Comparison of ENCODE assay signal across 17 mouse cellular contexts in genomic region chr9:114549117-114549516, GRCm38 (mm10). TPM values are rescaled to one million over a fixed set of nuclear protein-coding genes. Genes with fewer than 3 reads are reported as not detected.
DNase-seq lines count a peak whose midpoint lies in the region; ATAC-seq lines count a peak whose summit lies in the region.
"Had no signal": no experiment of that assay in that cellular context is flagged by ENCODE, and none has a peak within 500 bp of the region (broad histone marks: within the 10 kb centered on the region; RNA-seq: fewer than 3 reads in every experiment).

No protein-coding gene starts in this region.

- peak overlapping the region; percentile 63 for H3K27ac ChIP-seq in liver, embryonic 11.5 days (ENCODE audit: low read depth, low read length)
- peak overlapping the region; percentile 78 for H3K27ac ChIP-seq in limb, embryonic 10.5 days
- H3K27ac ChIP-seq: embryonic facial prominence, embryonic 13.5 days; forebrain, embryonic 15.5 days had no signal

- DNase-seq in embryo, embryonic 10 days (ENCODE audit: low spot score) = peak; percentile 78
- DNase-seq in embryo, embryonic 9.5 days (ENCODE audit: extremely low spot score) = no peak
- no peak for DNase-seq in liver, embryonic 11.5 days (ENCODE audit: low spot score)
- DNase-seq in liver = no peak
- DNase-seq in ES-CJ7 (ENCODE audit: low read depth, low spot score) = peak; percentile 92
- DNase-seq in limb, embryonic 10.5 days (ENCODE audit: low spot score) = no peak
- no peak for DNase-seq in testis, postnatal 14 days (ENCODE audit: low spot score)
- no peak for DNase-seq in kidney, postnatal 10 days
- DNase-seq: adrenal gland, postnatal 10 days; cerebellum, adult 9-10 months; gastrocnemius, postnatal 10 days; heart, postnatal 36 days; right cerebral cortex, postnatal 4 days; thymus, postnatal 4 days had no signal

- no peaks in the 10 kb centered on the region for H3K27me3 ChIP-seq in liver, embryonic 11.5 days (replicated peaks; ENCODE audit: control insufficient read depth, insufficient read depth, low read length)
- H3K27me3 ChIP-seq in limb, embryonic 10.5 days (ENCODE audit: low read depth, poor library complexity, severe bottlenecking) = no peaks in the 10 kb centered on the region
- H3K27me3 ChIP-seq: CH12.LX; embryonic facial prominence, embryonic 13.5 days had no signal

- H3K9ac ChIP-seq in liver, embryonic 11.5 days (ENCODE audit: low read depth, low read length) = no peak overlapping the region
- H3K9ac ChIP-seq: embryonic facial prominence, embryonic 13.5 days; forebrain, embryonic 15.5 days had no signal

- H3K36me3 ChIP-seq in liver, embryonic 11.5 days (ENCODE audit: control insufficient read depth, insufficient read depth, low read length) = no peaks in the 10 kb centered on the region
- H3K36me3 ChIP-seq in limb, embryonic 10.5 days = peaks cover 25% of the 10 kb centered on the region
- H3K36me3 ChIP-seq: embryonic facial prominence, embryonic 13.5 days; forebrain, embryonic 15.5 days had no signal

- no peaks in the 10 kb centered on the region for H3K9me3 ChIP-seq in liver, embryonic 11.5 days (ENCODE audit: control insufficient read depth, low read length)
- H3K9me3 ChIP-seq in limb, embryonic 10.5 days (replicated peaks) = 0 out of 2 replicates have a peak, but pooled peaks cover 1% of the 10 kb centered on the region
- H3K9me3 ChIP-seq: embryonic facial prominence, embryonic 13.5 days; forebrain, embryonic 15.5 days had no signal

- peak overlapping the region; percentile 45 for H3K4me2 ChIP-seq in liver, embryonic 11.5 days
- H3K4me2 ChIP-seq: embryonic facial prominence, embryonic 13.5 days; forebrain, embryonic 15.5 days had no signal

- 55% methylated on average over 5 of the region's 5 CpGs for WGBS in liver, embryonic 11.5 days
- WGBS in limb, embryonic 10.5 days = 25% methylated on average over 5 of the region's 5 CpGs

- H3K4me3 ChIP-seq in liver, embryonic 11.5 days (ENCODE audit: low read depth, low read length) = no peak overlapping the region
- H3K4me3 ChIP-seq in limb, embryonic 10.5 days = peak overlapping the region; percentile 21; the same call in 1 of the 2 replicates
- H3K4me3 ChIP-seq: embryonic facial prominence, embryonic 13.5 days; forebrain, embryonic 15.5 days had no signal

- peaks cover 44% of the 10 kb centered on the region for H3K4me1 ChIP-seq in liver, embryonic 11.5 days (replicated peaks; ENCODE audit: control insufficient read depth, insufficient read depth, low read length)
- H3K4me1 ChIP-seq in limb, embryonic 10.5 days = peaks cover 79% of the 10 kb centered on the region

- ATAC-seq in liver, embryonic 11.5 days (replicated peaks; ENCODE audit: low FRiP score) = no peak
- ATAC-seq: forebrain, embryonic 15.5 days had no signal

RNA-seq across cellular contexts. Expression of gene Trim71, which starts 15.1 kb away (rescaled TPM):
- 2.6 and 3.1 TPM in 2 replicates for polyA plus RNA-seq in liver, embryonic 11.5 days (2014; fragmentation: Nextera tagmentation; extraction: Ambion mirVana)
- 6.2 and 11.5 TPM in 2 replicates for polyA plus RNA-seq in limb, embryonic 10.5 days (2016; fragmentation: Nextera tagmentation; extraction: Ambion mirVana)

RNA-seq across cellular contexts. Expression of gene C130032M10Rik, which starts 33.6 kb away (rescaled TPM):
- polyA plus RNA-seq in liver, embryonic 11.5 days (2014; fragmentation: Nextera tagmentation; extraction: Ambion mirVana) = 0.30 TPM in 1 of 2 replicates, not detected in the other
- polyA plus RNA-seq in limb, embryonic 10.5 days (2016; fragmentation: Nextera tagmentation; extraction: Ambion mirVana) = 1.5 and 1.6 TPM in 2 replicates
- polyA plus RNA-seq: forebrain, embryonic 15.5 days had no signal

RNA-seq across cellular contexts. Expression of gene Ccr4, which starts 44.4 kb away (rescaled TPM):
- polyA plus RNA-seq in liver, embryonic 11.5 days (2014; fragmentation: Nextera tagmentation; extraction: Ambion mirVana) = not detected in 2 replicates
- polyA plus RNA-seq in limb, embryonic 10.5 days (2016; fragmentation: Nextera tagmentation; extraction: Ambion mirVana) = 0.06 TPM in 1 of 2 replicates, not detected in the other
- polyA plus RNA-seq: forebrain, embryonic 15.5 days had no signal

Comparison
In these comparisons a context has a peak if more than half of its experiments do, and no peak if none do; other contexts are left out.
1. DNase-seq: peak in embryo, embryonic 10 days (single experiment) and ES-CJ7 (single experiment); none in embryo, embryonic 9.5 days (single experiment), liver, embryonic 11.5 days (single experiment), liver (single experiment), limb, embryonic 10.5 days (single experiment), testis, postnatal 14 days (single experiment) and kidney, postnatal 10 days (single experiment).